13 mouse cellular contexts compared by ENCODE assay signal in genomic region chr8:95466543-95466942, GRCm38 (mm10).
"Had no signal": no experiment of that assay in that cellular context is flagged by ENCODE, and none has a peak within 500 bp of the region (broad histone marks: within the 10 kb centered on the region; RNA-seq: fewer than 3 reads in every experiment).

No protein-coding gene starts in this region.

- ATAC-seq: liver, embryonic 12.5 days had no signal

- H3K9ac ChIP-seq: limb, embryonic 15.5 days; liver, embryonic 12.5 days; lung, embryonic 14.5 days; neural tube, embryonic 15.5 days had no signal

- H3K27me3 ChIP-seq: limb, embryonic 15.5 days; liver, embryonic 12.5 days; neural tube, embryonic 15.5 days had no signal

- DNase-seq: lung, embryonic 14.5 days; lung, postnatal 10 days; lung, postnatal 4 days; midbrain, embryonic 14.5 days; right cerebral cortex, adult 18-20 months; right cerebral cortex, postnatal 25 days; thymus, postnatal 36 days had no signal

- H3K4me3 ChIP-seq: left cerebral cortex, adult 2 months; limb, embryonic 15.5 days; liver, embryonic 12.5 days; midbrain, embryonic 10.5 days; myocyte; neural tube, embryonic 15.5 days had no signal

- H3K9me3 ChIP-seq: limb, embryonic 15.5 days; liver, embryonic 12.5 days; midbrain, embryonic 10.5 days; neural tube, embryonic 15.5 days had no signal

- H3K4me2 ChIP-seq: limb, embryonic 15.5 days; liver, embryonic 12.5 days; lung, embryonic 14.5 days; neural tube, embryonic 15.5 days had no signal

- H3K27ac ChIP-seq: left cerebral cortex, adult 2 months; limb, embryonic 15.5 days; liver, embryonic 12.5 days; midbrain, embryonic 10.5 days; neural tube, embryonic 15.5 days had no signal

- H3K4me1 ChIP-seq: limb, embryonic 15.5 days; midbrain, embryonic 10.5 days; neural tube, embryonic 15.5 days had no signal
